Mouse (Mus musculus) embryonic facial prominence, embryonic 12.5 days (tissue): Measurements from ENCODE around the gene Txndc11. TPM values are rescaled to one million over a fixed set of nuclear protein-coding genes. Genes with fewer than 3 reads are reported as not detected.
"Not testable (repeated sequence)": the region's sequence is repeated elsewhere in the genome, so short reads cannot be mapped to it uniquely, and the experiment has no call there.

ENCODE experiments used
- ATAC-seq: fragments of 200-750 bp; cut with Nextera tagmentation; 2 replicates; pipeline ENCODE4 v1.8.0; 2017; ENCODE audit not compliant: insufficient number of reproducible peaks, insufficient read depth, low FRiP score, low TSS enrichment
- H3K27ac ChIP-seq: fragments of 300-500 bp; sonication (generic); 2 replicates; pipeline ENCODE4 v1.5.1; 2016; ENCODE audit warnings: mild to moderate bottlenecking
- H3K27me3 ChIP-seq: fragments of 300-500 bp; sonication (generic); 2 replicates; pipeline ENCODE4 v1.6.1; 2016; ENCODE audit warnings: mild to moderate bottlenecking, moderate library complexity
- H3K36me3 ChIP-seq: fragments of 300-500 bp; sonication (generic); 2 replicates; pipeline ENCODE4 v1.6.1; 2016; ENCODE audit warnings: mild to moderate bottlenecking
- H3K4me1 ChIP-seq: fragments of 300-500 bp; sonication (generic); 2 replicates; pipeline ENCODE4 v1.6.1; 2016
- H3K4me2 ChIP-seq: fragments of 300-500 bp; sonication (generic); replicated peaks from 2 replicates; pipeline ENCODE4 v1.6.1; 2016; ENCODE audit warnings: mild to moderate bottlenecking, moderate library complexity
- H3K4me3 ChIP-seq: fragments of 300-500 bp; sonication (generic); 2 replicates; pipeline ENCODE4 v1.5.1; 2016; ENCODE audit warnings: mild to moderate bottlenecking
- H3K9ac ChIP-seq: fragments of 300-500 bp; sonication (generic); 2 replicates; pipeline ENCODE4 v1.6.1; 2016; ENCODE audit warnings: mild to moderate bottlenecking, moderate library complexity
- H3K9me3 ChIP-seq: fragments of 300-500 bp; sonication (generic); 2 replicates; pipeline ENCODE4 v1.6.1; 2016; ENCODE audit warnings: mild to moderate bottlenecking, moderate library complexity
- WGBS: fragments of 180-500 bp; shearing (Covaris S2); methylation state at CpG from one replicate; pipeline ENCODE4 v1.1.7; 2016; 5-methylcytosine and 5-hydroxymethylcytosine counted together
- polyA plus RNA-seq: library from polyadenylated mRNA; unstranded; fragments of >200 nt; fragmentation: Nextera tagmentation; extraction: Ambion mirVana; gene quantifications from 2 replicates; pipeline ENCODE4 v1.2.1, GENCODE M21; 2016

Txndc11 gene
- polyA plus RNA-seq, 1 experiment from 2014 or later: 41.7 TPM

GRCm38 (mm10) chr16:11157721-11158120, 23.3 kb upstream of the Txndc11 start:
- not testable (repeated sequence) for H3K9ac ChIP-seq, ATAC-seq, H3K27me3 ChIP-seq, H3K4me1 ChIP-seq, H3K4me3 ChIP-seq, H3K9me3 ChIP-seq, H3K4me2 ChIP-seq, H3K27ac ChIP-seq
- peaks cover 61% of the 10 kb centered on the region for H3K36me3 ChIP-seq
- WGBS: 70% methylated on average over 2 of the region's 3 CpGs

GRCm38 (mm10) chr16:11154500-11154899, 20.1 kb upstream of the Txndc11 start:
- H3K36me3 ChIP-seq: peaks cover 56% of the 10 kb centered on the region
- no peak overlapping the region for H3K4me3 ChIP-seq
- H3K4me2 ChIP-seq: no peak overlapping the region
- ATAC-seq: no peak
- no peaks in the 10 kb centered on the region for H3K4me1 ChIP-seq
- no peak overlapping the region for H3K27ac ChIP-seq
- no peak overlapping the region for H3K9ac ChIP-seq
- H3K27me3 ChIP-seq: no peaks in the 10 kb centered on the region
- H3K9me3 ChIP-seq: no peaks in the 10 kb centered on the region

GRCm38 (mm10) chr16:11143706-11144483, 9.4 kb upstream of the Txndc11 start:
- H3K4me2 ChIP-seq, H3K9ac ChIP-seq, H3K27me3 ChIP-seq, H3K27ac ChIP-seq, H3K9me3 ChIP-seq, H3K4me3 ChIP-seq, ATAC-seq, H3K4me1 ChIP-seq: not testable (repeated sequence)
- peaks cover 42% of the 10 kb centered on the region for H3K36me3 ChIP-seq
- 16% methylated on average over 56 of the region's 56 CpGs for WGBS

GRCm38 (mm10) chr16:11133476-11134347, 738 bp downstream of the Txndc11 start:
- Histone ChIP-seq H3K27ac (peak overlapping the region; percentile 82), H3K9ac (peak overlapping the region; percentile 89), H3K4me2 (peak overlapping the region; percentile 68), H3K4me3 (peak overlapping the region; percentile 82), H3K4me1 (peaks cover 20% of the 10 kb centered on the region), H3K27me3 (no peaks in the 10 kb centered on the region), H3K36me3 (peaks cover 11% of the 10 kb centered on the region; the same call in 1 of the 2 replicates), H3K9me3 (no peaks in the 10 kb centered on the region)
- ATAC-seq: no peak
- WGBS: under 1% methylated on average over 34 of the region's 34 CpGs

GRCm38 (mm10) chr16:11132839-11133238, 1.6 kb downstream of the Txndc11 start:
- 18% methylated on average over 2 of the region's 2 CpGs for WGBS
- no peak for ATAC-seq
- H3K4me3 ChIP-seq: peak overlapping the region; percentile 82
- no peaks in the 10 kb centered on the region for H3K9me3 ChIP-seq
- H3K4me1 ChIP-seq: peaks cover 20% of the 10 kb centered on the region
- H3K36me3 ChIP-seq: 0 out of 2 replicates have a peak, but pooled peaks cover 15% of the 10 kb centered on the region
- peak overlapping the region; percentile 68 for H3K4me2 ChIP-seq
- no peak overlapping the region for H3K27ac ChIP-seq
- H3K27me3 ChIP-seq: no peaks in the 10 kb centered on the region
- H3K9ac ChIP-seq: peak overlapping the region; percentile 89; the same call in 1 of the 2 replicates

GRCm38 (mm10) chr16:11128301-11128700, 6.1 kb downstream of the Txndc11 start:
- Histone ChIP-seq H3K27ac (no peak overlapping the region), H3K4me3 (no peak overlapping the region), H3K4me1 (peaks cover 12% of the 10 kb centered on the region), H3K36me3 (peaks cover 25% of the 10 kb centered on the region), H3K4me2 (no peak overlapping the region), H3K9ac (no peak overlapping the region), H3K9me3 (no peaks in the 10 kb centered on the region), H3K27me3 (no peaks in the 10 kb centered on the region)
- ATAC-seq: no peak
- 92% methylated on average over 11 of the region's 11 CpGs for WGBS

GRCm38 (mm10) chr16:11125371-11125770, 9.1 kb downstream of the Txndc11 start:
- no peak overlapping the region for H3K9ac ChIP-seq
- H3K4me3 ChIP-seq: no peak overlapping the region
- ATAC-seq: no peak
- no peaks in the 10 kb centered on the region for H3K4me1 ChIP-seq
- H3K27ac ChIP-seq: no peak overlapping the region
- H3K4me2 ChIP-seq: no peak overlapping the region
- H3K36me3 ChIP-seq: peaks cover 40% of the 10 kb centered on the region
- no peaks in the 10 kb centered on the region for H3K9me3 ChIP-seq
- WGBS: 92% methylated on average over 2 of the region's 2 CpGs
- no peaks in the 10 kb centered on the region for H3K27me3 ChIP-seq

GRCm38 (mm10) chr16:11124110-11124509, 10.3 kb downstream of the Txndc11 start:
- Histone ChIP-seq H3K4me2 (no peak overlapping the region), H3K36me3 (peaks cover 50% of the 10 kb centered on the region), H3K9me3 (no peaks in the 10 kb centered on the region), H3K9ac (no peak overlapping the region), H3K4me3 (no peak overlapping the region), H3K4me1 (no peaks in the 10 kb centered on the region), H3K27me3 (no peaks in the 10 kb centered on the region), H3K27ac (no peak overlapping the region)
- ATAC-seq: no peak
- WGBS: 90% methylated on average over 1 of the region's 1 CpGs

GRCm38 (mm10) chr16:11122625-11123024, 11.8 kb downstream of the Txndc11 start:
- Histone ChIP-seq H3K9me3 (no peaks in the 10 kb centered on the region), H3K4me1 (no peaks in the 10 kb centered on the region), H3K27ac (no peak overlapping the region), H3K9ac (no peak overlapping the region), H3K36me3 (peaks cover 48% of the 10 kb centered on the region), H3K4me2 (no peak overlapping the region), H3K4me3 (no peak overlapping the region), H3K27me3 (no peaks in the 10 kb centered on the region)
- WGBS: 95% methylated on average over 2 of the region's 2 CpGs
- no peak for ATAC-seq

- 77% methylated on average over 4 of the region's 4 CpGs for WGBS
- H3K27me3 ChIP-seq: no peaks in the 10 kb centered on the region
- no peaks in the 10 kb centered on the region for H3K4me1 ChIP-seq
- peaks cover 15% of the 10 kb centered on the region for H3K36me3 ChIP-seq
- H3K27ac ChIP-seq: no peak overlapping the region
- H3K9me3 ChIP-seq: no peaks in the 10 kb centered on the region
- ATAC-seq: no peak
- H3K9ac ChIP-seq: no peak overlapping the region
- H3K4me2 ChIP-seq: no peak overlapping the region
- no peak overlapping the region for H3K4me3 ChIP-seq
Measured at GRCm38 (mm10) chr16:11109198-11109740, 25.2 kb downstream of the Txndc11 start.

- WGBS: 75% methylated on average over 1 of the region's 1 CpGs
- no peak overlapping the region for H3K27ac ChIP-seq
- no peaks in the 10 kb centered on the region for H3K4me1 ChIP-seq
- H3K36me3 ChIP-seq: 0 out of 2 replicates have a peak, but pooled peaks cover 8% of the 10 kb centered on the region
- H3K4me2 ChIP-seq: no peak overlapping the region
- no peaks in the 10 kb centered on the region for H3K9me3 ChIP-seq
- ATAC-seq: no peak
- no peak overlapping the region for H3K9ac ChIP-seq
- H3K27me3 ChIP-seq: no peaks in the 10 kb centered on the region
- H3K4me3 ChIP-seq: no peak overlapping the region
Measured at GRCm38 (mm10) chr16:11104905-11105304, 29.5 kb downstream of the Txndc11 start.
